Mouse (Mus musculus): ENCODE data around the gene Dgkb.

Dgkb gene

DNA sequence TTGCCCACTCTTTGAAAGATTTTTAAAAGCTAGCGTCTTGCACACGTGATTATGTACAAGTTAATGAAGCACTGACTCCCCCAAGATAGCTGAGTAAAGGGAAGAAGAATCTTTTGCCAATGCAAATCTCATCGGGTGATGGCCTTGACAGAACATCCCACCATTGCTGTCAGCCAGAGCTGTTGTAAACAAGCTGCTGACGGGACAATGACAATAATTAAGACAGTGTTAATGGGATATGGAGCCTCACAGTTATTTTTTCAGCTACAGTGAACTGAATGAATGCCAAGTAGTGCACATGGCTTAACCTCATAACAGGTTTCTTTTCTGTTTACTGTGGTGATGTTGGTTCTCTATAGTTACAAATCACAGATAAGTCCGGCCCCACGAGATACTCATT lies 568.4 kb downstream of the Dgkb start:
- no peak for DNase-seq

GRCm38 (mm10) chr12:38386991-38387390 lies 569.5 kb downstream of the Dgkb start:
- peak; percentile 61 to 71 for DNase-seq

DNA sequence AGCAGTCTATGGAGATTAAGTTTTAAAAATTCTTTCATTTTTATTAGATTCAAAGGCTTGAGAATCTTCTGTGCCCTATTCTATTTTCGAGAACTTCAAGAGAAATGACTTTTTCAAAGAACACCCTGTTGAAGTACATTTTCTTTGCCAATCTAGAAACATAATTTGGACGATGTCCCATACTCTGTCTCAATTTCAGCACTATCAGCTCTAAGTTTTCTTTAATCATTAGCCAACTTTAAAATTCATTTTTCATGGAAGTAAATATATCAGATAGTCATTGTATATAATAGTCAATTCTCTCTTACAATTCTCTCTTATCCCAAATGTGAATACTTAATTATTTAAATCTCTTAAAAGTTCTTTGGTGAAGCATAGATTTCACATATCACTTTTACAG lies 570.1 kb downstream of the Dgkb start:
- no peak for DNase-seq

- DNase-seq, result no peak
Observed at GRCm38 (mm10) chr12:38388243-38388642, 570.7 kb downstream of the Dgkb start.

DNA sequence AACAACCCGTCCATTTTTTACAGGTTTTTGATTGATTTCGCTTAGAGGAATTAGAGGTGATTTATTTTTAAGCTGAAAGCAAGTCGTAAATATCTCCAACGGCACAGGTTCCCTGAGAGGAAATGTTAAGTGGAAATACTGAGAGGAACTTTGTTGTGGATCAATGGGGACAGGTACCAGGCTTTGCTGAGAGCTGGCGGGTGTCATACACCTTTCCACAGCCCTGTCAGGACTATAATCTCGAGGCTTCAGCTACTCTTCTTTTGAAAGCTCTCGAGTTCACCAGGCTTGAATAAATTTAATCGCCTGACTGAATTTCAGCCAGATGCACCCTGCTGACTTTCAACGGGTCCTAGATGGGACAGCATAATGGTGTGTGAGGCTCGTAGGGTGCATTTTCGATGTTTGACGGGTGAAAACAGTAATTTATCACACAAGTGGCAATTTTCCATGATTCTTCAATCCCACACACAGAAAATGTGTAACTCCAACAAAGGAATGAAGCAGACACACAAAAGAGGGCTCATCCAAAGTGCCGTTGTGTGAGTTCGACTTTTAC lies 580.3 kb downstream of the Dgkb start:
- no peak for DNase-seq

DNA sequence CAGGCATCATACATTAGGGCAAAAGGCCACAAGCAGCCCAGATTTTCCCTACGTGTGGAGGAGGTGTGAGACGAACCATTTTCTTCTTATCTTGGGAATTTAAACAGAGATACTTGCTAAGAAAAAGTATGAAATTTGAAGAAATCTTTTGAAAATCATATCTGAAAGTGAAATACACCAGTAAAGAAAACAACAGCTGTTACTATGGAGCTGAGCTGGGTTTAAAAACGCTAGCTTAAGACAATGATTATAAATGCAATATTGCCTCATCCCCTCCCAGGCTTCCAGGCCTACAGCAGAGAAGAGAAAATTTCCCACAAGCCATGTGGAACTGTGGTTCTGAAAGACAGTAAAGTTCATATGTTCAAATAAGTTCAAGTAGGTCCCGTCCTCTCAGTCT lies 582.6 kb downstream of the Dgkb start:
- DNase-seq, result no peak

DNA sequence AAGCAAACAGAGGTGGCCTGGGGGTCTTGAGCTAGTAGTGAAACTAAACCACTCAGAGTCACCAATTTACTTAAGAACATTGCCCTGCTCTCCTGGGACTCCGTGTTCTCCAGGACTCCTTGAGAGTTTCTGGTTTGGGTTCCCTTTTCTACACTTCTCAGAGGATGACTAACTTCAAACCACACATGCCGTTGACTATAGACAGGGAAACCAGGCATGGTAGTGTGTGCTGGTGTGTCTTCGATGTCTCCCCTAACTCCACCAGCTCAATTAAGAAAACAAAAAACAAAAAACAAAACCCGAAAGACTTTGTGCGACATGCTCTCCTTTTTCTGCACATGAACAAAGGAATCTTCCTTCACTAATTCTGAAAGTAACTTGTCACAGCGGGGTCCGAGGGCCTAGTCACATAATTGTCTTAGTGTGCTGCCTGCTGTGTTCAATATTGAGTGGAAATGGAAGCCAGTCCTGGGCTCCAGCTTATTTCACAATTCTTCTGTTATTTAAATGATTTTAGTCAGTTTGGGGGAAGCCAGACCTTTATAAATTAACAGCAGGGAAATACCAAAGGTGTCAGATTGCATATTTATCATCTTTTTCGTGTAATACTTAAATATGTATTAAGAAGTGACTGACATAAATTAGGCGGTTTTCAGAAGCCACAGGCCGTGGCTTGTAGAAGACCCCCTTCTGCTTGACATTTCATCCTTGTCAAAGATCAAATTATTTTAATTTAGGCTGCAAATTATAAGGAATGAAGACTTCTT lies 618.0 kb downstream of the Dgkb start:
- DNase-seq, result no peak

GRCm38 (mm10) chr12:38436131-38436436 lies 618.6 kb downstream of the Dgkb start:
- DNase-seq, result no peak

DNA sequence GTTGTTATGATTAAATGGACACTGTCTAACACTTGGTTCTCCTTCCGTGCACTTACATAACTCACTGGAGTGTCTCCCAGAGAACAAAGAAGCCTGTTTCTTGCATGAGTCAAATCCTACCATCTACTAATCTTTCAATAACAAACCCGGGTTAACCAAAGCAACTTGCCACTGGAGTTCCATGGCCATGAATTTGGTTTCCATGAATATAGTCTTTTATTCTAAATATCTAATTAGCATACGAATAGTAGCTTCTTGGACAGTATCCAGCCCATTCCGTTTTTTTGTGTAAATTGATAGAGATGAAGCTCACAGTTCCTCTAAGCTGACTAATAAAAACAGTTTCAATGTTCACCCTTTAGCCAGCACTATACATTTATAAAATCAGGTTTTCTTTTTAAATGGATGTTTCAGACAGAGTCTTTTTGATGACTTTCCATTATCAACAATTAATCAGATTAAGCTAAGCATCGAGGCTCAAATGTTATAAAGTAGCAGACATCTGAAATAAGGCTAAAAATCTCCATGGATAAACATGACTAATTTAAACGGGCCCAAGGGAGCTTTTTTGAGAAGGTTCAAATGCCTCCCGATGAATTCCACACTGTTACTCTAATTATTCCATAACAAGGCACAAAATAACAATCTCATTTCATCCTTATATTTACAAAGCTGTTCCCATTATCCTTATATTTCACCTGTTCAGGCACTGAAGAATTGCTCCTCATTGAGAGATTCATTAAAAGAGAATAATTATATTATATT lies 633.0 kb downstream of the Dgkb start:
- no peak for DNase-seq

DNA sequence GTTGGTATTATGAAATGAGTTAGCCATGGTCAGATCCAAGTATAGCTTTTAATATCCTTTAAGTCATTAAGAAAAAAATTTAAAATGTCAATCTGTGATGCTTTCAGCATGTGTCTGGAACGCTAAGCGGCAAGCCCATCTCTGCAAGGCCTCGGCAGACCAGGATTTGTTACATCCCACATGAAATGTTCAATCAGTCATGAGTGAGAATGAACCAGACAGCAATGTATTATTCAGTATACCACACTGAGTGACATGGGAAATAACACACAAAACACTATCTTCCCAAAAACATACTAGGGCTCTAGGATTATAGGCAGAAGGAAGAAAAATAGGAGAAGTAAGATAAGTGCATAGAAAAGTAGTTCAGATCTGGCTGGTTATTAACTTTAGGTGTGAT lies 634.2 kb downstream of the Dgkb start:
- DNase-seq, result no peak

DNA sequence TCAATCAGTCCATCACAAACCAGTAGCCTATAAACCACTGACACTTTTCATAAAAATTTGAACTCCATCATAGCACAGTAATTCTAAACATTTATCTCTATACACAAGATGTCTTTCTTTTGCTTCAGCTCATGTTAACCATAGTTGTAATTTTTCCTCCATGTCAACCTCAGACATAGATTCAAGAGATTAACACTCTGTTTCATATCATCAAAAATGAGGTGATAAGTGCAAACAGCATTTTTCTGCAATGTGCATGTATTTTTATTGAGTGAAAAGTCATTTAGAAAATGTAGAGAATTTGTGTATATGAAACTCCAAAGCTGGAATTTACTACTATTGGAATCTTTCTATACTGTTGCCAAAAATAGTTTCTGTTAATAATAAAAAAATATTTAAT lies 650.7 kb downstream of the Dgkb start:
- no peak for DNase-seq

GRCm38 (mm10) chr12:38468605-38469004 lies 651.1 kb downstream of the Dgkb start:
- DNase-seq, result no peak

- DNase-seq, result no peak
Observed at GRCm38 (mm10) chr12:38497229-38497628, 679.7 kb downstream of the Dgkb start.

- DNase-seq, result no peak
Observed at GRCm38 (mm10) chr12:38500931-38501330, 683.4 kb downstream of the Dgkb start.

DNA sequence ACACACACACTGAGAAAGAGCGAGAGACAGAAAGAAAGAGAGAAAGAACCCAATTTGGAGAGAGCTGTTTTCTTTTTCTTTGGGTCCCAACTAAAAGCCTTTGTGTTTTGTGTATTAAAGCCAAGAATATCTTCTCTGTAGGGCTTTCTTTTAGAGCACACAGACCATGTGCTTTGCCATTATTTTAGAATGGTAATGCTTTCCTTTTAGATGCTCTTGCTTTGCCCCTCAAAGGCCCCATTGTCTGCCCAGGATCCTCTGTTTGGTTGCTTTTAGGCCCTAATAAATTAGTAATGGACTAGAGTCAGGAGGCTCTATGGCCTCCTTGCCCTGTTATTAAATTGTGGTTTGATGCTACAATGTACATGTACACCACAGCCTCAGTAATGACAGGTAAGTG lies 690.7 kb downstream of the Dgkb start:
- no peak for DNase-seq

- DNase-seq, result no peak
Observed at GRCm38 (mm10) chr12:38545431-38545830, 727.9 kb downstream of the Dgkb start.

GRCm38 (mm10) chr12:38577141-38577540 lies 759.6 kb downstream of the Dgkb start:
- DNase-seq, result no peak

DNA sequence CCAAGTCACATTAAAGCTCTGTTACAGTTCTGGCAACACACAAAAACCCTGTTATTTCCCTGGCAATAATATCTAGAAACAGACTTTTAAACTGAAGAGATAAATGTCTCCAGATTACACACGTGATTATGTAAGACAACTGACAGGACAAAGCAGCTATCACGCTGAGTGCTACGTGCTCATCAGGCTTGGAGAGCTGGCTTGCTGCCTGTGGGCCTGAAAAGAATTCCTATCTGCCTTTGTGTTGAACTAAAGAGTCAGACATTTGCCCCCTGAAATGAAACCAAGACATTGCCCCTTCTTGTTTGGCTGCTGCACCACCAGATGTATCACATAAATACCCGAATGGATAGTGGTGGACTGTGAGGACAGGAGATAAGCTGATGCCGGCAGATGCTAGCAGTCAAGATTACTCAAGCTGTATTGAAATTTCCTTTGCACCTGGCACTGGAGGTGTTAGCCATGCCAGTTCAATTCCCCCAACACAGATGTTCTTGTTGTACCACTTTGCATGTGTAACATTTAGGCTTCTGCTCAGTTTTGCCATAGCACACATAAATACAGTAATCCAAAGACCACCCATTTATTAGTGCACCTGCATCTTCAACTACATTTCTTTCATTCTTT lies 761.8 kb downstream of the Dgkb start:
- DNase-seq, result peak; percentile 45 to 51

DNA sequence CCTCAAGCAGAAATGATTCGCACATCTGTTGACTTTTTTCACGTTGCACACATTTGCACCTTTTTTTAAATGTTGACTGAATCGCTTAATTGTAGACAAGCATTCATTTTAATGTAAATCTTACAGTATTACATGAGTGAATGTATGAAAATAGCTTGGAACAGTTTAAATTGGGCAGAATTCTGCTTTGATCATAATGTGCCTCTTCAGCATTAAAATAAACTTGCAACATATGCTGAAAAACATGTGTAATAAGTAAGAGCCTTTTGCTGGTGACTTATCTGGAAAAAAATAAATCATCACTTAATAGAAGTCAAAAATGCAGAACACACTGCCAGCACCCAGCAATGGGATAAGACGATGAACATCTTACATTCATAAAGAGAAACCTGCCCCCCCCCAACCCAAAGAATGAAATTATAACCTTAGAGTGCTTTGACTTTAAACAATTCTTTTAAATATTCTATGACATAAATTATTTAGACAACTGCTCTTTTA lies 768.9 kb downstream of the Dgkb start:
- no peak for DNase-seq

DNA sequence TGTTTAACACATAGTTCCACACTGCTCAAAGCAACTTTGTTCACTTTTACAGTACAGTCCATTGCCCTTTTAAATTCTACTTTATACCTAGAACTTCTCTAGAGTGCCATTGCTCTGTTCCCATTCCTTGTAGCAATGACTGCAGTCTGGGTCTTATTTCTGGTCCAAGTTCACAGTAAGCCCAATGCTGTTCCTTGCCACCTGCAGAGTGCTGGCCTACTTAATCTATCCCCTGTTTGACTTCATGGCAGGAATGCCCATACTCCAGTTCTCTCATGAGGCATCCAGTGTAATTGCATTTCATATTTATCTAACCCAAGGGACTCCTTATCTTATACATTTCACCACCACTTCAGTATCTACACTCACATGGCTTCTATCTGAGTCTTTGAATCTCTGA lies 772.4 kb downstream of the Dgkb start:
- DNase-seq, result peak; percentile 59 to 73

- DNase-seq, result no peak
Observed at GRCm38 (mm10) chr12:38593653-38594052, 776.1 kb downstream of the Dgkb start.

DNA sequence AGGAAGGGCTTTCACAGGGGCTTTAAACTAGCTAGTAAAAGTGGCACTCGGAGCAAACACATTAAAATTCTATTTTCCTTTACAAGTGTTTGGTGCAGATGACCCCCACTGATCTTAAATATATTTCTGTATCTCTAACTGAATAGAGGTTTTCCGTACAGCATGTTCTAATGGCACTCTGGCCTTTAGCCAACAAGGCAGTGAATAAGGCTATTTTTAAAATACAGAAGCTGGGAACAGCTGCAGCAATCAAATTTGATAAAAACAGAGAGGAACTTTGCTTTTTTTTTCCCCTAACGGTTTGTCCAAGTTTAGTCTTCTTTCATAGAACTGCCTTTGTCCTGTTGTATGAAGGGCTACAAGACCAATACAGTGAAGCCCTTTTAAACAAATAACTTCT lies 776.5 kb downstream of the Dgkb start:
- DNase-seq, result no peak

DNA sequence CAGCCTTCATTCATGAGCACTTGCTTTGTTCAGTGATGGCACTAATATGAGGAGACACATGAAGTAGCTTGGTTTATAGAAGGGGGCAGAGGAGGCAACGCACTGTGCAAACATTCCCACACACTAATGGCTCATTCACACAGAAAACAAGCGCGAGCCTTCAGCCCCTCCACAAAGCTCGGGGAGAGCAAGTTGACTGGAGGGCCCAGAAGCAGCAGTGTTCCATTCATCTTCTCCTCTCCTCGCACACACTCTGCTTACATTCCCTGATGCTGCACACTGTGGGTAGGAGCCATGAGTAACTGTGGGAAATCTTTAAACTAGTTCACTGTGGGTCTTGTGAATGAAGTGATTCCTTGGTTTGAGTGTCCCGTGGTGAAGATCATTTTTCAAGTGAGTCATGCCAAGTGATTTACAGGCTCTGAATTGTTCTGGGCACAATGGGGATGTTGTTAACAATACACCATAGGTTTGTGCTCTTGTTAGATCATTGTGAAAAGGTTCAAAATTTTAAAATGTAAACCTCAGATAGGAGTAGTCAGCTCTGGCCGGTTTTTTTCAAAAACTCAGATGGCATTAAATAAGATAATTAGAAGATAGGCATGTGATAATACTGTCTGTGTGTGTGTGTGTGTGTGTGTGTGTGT lies 779.0 kb downstream of the Dgkb start:
- no peak for DNase-seq

Measured in cerebellum, postnatal 36 days (tissue).